Mouse (Mus musculus): ENCODE measurements at regions not wholly inside any gene's neighbourhood (a gene's known extent, or its start where the extent isn't known, plus 50 kb on each side); places are given as distances from the start of the nearest gene placed in this dataset.

DNA sequence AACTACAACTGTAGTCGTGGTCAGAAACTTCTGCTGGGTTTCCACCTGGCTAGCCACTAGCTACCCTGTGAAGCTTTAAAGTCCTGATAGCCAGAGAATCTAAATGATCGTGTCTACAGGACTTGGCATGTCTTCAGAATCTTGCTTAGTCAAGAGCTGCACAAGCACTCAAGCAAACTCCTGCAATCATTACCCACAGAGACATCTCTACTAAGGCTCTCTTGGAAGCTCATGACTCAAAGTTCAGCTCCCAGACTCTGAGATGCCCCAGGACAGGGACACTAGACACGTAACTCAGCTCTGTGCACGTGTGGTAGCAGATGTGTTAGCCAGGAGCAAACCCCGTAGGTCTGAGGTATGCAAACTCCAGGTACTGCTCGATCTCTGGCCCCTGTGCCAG lies 242.2 kb downstream of the Rybp start:
- DNase-seq, result peak; percentile 6 to 61

DNA sequence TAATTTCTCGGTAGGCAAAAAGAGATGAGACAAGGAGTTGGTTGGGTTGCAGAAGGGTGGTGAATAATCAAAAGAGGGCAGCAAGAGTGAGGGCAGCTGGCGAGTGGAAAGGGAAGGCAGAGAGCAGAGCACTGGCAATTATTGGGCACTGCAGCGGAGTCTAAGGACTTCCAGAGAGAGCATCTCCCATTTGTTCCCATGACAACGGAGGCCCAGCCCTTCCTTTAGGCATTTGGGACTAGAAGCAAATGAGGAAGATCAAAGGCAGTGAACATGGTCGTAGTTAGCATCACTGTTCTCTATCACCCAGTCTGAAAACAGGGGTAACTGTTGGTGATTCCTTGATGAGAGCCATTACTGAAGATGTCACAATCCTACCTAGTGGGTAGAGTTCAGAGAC lies 246.1 kb downstream of the Rybp start:
- no peak for DNase-seq

DNA sequence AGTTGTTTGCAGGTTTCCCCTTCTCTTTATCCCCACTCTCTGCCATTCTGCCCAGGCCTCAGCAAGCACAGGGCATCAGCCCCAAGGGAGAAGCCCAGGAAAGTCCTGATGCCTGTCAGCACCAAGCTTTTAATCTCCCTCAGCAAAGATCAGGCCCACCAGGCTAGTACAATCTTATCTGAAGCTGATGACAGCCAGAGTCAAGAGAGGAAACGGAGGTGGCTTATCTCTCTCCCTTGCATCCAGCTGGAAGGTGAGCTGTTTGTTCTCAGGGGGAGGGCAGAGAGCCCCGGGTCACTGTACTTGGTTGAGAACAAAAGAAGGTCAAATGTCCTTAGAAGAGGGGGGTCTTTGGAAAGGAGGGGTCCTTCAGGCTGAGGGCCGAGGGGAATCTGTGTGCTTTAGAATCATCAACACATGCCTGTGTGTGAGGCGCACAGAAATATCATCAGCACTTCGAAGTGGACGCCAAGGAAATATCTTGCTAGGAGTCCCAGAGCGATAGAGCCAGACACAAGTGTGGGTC lies 246.8 kb downstream of the Rybp start:
- no peak for DNase-seq

DNA sequence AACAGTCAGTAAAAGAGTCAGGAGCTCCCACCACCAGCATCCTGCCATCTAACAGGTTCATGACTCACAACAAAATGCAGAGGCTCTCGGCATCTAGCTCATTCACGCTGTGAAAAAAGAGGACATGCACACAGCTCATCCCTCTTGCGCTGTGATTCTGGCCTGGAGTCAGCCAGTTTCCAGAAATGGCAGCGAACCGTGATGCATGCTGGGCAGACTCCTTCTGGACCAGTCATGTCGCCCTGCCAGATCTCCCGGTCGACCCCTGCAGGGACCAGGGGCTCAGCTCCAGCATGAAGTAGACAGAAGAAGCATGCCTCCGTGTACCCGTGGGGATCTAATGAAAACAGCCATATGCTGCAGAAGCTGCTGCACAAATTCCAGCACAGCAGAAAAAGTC lies 254.6 kb downstream of the Rybp start:
- peak in 1 of 2 experiments; percentile 54 for DNase-seq

DNA sequence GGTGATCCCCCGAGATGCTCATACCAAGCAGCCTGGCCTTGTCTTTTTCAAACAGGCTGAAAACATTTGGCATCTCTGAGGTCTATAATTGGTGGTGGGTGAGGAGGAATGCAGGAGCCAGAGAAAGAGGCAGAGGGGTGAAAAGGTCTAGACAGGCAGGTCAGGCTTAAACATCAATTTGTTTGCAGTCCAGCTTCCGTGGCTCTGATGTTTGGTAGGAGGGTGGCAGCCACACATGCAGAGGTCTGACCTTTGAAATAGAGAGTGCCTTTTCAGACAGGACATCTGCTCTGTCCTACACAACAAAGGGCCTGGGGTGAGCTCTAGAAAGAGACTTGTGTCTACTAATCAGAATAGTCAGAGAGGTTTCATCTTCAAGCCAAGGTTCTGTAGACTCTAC lies 256.8 kb downstream of the Rybp start:
- no peak for DNase-seq

DNA sequence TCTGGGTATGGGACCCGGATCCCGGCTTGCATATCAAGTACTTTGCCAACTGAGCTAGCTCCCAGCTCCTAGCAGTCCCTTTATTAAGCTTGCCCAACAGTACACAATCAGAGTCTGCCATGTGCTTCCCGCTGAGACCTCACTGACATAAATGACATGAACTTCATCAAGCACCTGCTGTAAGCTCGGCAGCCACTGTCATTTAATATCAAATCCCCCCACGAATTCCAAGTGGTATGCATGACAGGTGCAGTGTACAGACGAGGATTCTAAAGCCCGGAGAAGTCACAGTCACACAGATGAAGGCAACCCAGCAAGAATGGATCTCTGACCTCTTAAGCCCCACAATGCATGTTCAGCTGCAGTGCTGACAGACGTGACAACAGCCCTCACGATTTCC lies 257.3 kb downstream of the Rybp start:
- no peak for DNase-seq

DNA sequence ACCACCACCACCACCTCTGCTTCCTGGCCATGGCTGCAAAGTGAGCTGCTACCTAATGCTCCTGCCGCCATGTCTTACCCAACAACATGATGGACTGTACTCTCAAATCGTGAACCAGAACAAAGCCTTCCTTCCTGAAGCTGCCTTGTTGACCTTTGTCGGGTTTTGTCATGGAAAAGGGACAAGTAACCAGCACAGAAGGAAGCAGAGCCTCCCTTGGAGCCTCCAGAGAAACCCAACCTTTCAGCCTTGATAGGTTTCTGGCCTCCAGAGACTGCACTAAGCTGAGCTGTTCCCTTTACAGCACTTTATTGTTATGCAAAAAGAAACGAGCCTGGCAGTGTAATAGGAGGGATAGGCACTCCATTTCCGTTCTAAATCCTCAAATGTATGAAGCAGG lies 259.8 kb downstream of the Rybp start:
- DNase-seq, result no peak

DNA sequence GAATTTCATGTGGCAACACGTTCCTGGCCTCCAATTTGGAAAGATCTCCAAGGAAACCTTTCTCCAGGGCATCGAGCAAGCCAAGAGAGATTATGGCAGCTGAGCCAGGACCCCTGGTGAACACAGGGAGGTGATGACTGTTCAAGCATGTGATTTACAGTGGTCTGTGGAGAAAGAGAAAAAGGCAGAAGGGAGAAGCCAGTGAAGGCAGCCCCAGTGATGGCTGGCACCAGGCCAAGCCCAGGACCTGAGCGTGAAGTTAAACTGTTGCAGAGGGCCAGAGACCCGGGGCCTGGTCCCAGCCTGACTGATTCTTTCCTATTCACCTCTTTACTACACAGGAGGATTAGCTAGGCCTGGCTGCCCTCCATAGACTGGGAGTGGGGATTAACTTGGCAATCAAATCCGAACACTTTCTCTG lies 261.7 kb downstream of the Rybp start:
- peak in 1 of 2 experiments; percentile 10 for DNase-seq

DNA sequence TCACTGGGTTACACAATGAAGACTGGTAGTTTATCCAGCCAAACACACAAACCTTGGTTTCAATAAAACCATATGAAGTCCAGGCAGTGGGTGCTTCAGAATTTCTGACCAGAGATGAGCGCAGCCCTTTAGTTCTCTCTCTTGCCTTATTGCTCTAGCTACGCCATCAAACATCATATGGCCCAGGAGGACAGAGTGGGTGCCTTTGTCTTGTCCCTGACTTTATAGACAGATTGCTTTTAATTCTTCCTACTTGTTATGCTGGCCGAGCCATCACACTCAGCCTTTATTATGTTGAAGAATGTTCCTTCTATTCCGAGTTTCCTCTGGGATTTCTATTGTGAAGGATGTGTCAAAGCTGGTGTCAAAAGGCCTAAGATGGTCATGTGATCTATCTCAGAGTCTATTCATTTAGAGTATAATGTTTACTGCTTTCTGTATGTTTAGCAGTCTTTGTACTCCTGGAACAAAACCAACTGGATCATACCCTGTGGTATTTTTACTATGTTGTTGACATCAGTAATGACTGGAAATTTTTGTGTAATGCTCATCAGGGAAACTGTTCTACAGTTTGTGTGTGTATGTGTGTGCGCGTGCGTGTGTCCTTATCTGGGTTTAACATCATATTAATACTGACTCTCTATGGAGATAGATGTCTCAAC lies 263.7 kb downstream of the Rybp start:
- no peak for DNase-seq

DNA sequence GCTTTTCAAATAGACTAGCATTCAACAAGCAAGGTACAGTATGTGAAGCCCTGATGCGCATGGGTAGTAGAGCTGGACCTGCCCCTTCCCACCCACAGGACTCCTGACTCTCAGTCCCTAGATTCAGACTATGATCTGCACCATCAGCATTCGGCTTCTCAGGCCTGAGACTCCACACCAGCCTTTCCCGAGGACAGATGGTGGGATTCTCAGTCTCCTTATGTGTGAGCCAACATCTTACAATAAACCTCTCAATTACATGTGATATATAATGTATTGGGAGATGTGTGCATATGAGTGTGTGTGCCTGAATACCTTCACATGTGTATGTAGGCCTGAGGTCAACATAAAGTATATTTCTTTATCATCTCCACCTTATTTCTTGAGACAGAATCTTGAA lies 268.3 kb downstream of the Rybp start:
- no peak for DNase-seq

DNA sequence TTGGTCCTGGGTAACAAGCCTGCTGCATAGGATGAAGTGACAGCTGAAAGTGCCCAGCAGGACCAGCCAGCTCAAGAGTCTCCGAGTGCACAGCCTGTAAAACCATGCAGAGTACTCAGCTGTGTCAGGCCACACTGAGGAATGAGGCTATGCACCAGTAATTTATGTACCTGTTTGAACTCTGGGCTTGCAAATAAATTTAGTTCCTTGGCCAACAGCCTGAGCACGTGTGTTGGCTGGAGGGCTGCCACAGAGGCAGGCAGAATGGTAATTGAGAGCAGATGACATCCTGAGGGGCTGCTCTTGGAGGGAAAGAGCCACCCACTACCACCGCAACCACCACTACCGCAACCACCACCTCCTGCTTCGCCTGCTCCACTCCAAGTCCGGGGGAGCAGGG lies 273.3 kb downstream of the Rybp start:
- peak; percentile 91 for DNase-seq

DNA sequence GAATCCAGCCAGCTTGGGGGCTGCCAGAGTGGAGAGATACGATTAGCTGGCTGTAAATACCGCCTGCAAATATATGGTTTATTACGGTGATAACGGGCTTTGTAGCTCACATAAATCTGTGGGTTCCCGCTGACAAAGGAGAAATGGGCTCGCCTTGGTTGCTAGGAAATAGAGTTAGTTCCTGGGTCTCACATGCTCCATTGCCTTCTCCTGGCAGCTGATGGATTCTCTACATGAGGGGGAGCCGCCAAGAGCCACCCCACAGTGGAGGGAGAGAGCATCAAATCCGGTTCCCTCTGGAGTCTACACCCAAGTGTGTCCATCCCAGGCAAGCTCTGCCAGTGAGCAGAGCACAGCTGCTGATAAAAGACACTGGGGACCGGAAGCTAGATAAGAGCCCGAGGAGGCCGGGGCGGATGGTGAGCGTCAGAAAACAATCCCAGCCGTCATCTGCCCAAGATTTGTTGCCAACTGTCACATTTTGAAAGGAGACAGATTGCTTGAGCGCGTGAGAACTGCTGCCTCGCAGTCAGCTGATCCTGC lies 275.7 kb downstream of the Rybp start:
- peak; percentile 63 to 81 for DNase-seq

DNA sequence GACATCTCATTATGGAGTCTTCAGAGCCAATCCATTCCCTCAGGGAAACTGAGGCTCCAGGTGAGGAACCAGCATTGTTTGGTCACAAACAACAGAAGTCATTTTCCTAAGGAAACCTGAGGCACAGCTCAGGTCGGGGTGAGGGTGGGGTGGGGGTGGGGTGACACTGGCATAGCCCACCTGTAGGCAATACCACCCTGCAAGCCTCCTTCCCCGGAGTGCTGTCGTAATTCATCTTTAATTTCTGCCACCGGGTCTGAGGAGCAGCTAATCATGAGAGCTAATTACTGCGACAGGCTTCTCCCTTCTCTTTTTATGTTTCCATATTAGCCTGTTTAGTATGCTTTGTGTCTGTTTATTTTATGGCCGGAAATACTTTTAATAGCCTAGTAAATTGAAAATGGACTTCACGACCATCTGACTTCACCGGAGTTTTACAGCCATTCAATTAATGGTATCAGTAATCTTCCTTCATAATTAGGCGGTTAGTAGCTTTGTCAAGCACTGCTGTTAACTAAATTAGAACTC lies 276.3 kb downstream of the Rybp start:
- no peak for DNase-seq

DNA sequence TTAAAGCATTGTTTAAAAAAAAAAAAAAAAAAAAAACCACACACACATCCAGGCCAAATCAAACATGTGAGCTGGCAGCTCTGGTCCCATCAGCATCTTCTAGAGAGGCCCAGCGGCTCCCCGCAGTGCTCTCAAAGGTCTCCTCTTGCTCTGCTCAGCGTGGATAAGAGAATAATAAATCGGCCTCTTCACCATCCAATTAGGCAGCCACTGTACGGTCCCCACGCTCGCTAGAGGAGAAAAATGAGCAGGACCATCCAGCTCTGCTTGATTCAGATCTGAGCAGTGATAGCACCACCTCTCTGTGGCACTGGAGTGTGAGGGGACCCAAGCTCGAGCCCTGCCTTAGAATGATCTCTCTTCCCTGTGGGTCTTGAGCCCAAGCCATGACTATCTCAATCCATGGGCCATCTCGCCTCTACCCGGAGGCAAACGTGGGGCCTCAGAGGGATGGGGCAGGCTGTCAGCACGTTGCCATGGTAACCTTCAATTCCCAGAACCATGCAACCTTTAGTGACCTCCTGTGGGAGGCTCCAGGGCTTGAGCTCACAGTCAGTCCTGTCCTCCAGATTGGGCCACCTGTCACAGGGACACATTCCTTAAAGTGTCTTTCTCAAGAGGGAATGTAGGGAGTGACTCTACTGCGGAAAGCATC lies 273.6 kb upstream of the Prok2 start:
- DNase-seq, result no peak

DNA sequence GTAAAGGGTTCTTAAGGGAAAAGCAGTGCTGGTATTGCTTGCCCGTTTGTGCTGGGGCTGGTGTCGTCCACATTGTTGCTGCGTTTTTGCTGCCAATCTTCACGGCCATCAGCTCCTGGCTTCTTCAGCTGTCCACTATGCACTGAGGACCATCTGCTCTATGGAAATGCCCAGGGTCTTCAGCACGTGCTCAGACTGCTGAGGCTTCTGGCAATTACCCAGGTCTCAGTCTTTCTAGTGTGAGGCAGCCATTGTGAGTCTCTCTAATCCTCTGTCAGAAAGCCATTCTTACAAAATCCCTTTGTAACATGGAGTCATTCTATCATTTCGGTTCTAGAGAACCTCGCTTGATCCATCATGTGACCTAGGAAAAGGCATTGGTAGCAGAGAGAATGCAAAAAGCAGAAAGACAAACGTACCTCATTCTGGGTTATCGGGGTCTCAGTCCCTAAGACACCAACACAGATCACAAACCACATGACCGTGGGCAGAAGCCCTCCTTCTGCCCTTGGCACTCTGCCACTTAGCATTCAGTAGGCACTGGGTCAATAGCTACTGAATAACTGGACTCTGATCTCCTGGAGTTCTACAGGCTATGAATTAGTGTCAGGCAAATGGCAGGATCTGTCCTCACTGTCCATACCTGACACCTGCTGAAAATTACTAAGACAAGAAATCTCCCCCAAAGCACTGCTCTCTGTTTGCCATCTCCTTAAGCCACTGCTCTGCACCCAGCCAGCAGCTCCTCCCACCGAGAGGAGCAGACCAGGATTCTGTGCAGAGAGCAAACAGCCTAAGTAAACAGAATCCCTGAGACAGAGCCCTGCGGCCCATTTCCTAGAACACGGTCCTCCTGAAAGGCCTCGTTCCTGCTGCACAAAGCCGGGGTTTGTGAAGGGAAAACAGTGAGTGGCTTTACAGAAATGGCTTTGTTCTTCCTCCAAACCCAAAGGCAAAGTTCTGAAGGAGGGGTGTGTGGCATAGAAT lies 270.1 kb upstream of the Prok2 start:
- DNase-seq, result no peak

DNA sequence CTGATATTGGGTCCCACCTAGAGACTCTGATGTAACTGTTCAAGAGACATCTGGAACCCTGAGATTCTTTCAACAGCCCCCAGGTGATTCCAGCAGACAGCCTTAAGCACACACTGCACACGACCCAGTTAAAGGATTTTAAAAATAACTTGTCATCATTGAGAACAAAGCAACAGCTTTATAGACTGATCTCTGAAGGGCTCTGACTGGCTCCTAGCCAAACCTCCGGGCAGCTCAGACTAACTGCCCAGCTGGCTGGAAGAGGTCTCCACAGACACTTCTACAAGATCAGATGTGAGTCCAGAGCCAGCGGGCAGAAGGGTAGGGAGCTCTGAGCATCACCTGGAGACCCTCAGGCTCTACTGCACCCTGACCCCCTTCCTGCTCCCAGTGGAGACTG lies 267.8 kb upstream of the Prok2 start:
- peak in 1 of 2 experiments; percentile 36 for DNase-seq

DNA sequence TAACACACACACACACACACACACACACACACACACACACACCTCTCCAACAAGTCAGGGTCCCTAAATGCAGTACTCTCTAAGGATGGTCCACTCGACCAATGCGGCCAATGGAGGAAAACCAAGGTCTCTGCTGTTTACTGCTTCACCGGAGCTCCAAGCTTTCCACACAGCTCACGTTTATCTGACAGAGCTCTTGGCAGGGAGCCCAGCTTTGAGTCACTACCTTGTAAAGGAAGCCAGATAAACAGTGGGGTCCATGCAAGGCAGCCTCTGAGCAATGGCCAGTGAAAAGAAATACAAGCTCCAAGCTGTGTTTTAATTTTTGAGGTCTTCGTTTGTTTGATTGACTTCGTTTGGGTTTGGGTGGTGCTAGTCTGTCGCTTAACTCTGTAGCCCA lies 264.9 kb upstream of the Prok2 start:
- peak; percentile 89 to 93 for DNase-seq

DNA sequence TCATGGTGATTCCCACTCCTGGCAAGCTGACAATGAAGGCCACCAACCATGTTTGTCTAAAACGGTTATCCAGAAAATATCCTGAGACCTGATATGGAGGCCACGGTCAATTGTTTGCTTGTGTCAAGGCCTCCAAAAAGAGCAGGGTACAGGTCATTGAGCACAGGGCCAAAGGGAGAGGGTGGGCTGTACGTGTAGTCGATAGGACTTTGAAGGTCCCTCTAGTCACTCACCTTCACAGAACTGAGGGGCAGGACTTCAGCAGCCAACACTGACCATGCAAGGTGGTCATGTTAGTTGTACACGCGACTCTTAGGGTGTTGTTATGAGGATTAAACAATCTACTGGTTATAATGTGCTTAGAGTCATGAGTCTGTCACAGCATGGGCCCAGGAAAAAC lies 264.4 kb upstream of the Prok2 start:
- no peak for DNase-seq

DNA sequence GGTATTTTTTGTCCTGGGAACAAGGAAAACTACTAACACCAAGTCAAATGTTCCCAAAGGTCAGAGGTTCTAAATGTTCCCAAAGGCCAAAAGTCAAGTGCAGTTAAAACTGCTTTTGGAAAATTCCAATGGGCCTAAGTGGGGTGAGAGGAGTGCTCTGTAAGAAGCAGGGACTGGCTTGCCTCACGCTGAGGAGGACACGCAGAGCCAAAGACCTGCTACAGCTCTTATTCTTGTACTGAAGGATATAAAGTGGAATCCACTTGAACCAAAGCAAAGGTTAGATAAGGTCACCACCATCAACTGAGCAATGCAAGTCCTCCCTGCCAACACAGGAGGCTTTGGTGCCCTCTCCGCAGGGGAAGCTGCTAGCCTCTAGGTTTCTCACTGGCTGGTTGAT lies 260.3 kb upstream of the Prok2 start:
- DNase-seq, result no peak

DNA sequence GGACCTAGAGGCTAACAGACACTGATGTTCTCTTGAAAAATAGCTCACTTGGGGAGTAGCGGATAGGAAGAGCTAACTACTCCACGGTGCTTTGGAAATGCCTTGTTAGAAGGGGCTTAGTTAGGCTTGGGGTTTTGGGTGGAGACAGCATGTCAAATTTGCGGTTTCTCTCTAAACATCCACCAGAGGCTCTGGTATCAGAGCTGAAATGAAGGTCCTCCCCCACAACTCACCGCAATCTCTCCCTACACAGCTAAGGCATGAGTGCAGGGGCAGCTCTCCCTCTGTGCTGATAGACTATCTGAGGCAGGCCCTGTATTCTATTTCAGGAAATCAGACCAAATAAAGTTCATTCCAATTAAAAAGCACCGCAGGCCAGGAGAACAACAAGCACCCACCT lies 259.1 kb upstream of the Prok2 start:
- no peak for DNase-seq

DNA sequence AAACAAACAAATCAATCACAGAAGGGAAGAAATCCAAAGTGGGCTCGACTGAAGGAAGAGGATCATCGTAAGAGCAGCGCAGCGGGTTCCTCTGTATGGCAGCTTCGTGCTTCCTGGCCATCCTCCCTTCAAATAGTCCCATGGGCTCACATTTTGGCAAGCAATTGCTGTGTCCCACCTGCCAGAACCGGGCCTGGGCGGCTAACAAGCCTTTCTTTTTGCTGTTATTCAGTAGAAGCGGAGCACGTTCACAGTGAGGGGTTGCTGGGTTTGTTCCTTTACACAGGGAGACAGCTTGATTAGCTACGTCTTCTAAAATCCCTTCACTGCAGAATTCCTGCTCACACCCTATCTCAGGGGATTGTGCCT lies 258.6 kb upstream of the Prok2 start:
- no peak for DNase-seq

DNA sequence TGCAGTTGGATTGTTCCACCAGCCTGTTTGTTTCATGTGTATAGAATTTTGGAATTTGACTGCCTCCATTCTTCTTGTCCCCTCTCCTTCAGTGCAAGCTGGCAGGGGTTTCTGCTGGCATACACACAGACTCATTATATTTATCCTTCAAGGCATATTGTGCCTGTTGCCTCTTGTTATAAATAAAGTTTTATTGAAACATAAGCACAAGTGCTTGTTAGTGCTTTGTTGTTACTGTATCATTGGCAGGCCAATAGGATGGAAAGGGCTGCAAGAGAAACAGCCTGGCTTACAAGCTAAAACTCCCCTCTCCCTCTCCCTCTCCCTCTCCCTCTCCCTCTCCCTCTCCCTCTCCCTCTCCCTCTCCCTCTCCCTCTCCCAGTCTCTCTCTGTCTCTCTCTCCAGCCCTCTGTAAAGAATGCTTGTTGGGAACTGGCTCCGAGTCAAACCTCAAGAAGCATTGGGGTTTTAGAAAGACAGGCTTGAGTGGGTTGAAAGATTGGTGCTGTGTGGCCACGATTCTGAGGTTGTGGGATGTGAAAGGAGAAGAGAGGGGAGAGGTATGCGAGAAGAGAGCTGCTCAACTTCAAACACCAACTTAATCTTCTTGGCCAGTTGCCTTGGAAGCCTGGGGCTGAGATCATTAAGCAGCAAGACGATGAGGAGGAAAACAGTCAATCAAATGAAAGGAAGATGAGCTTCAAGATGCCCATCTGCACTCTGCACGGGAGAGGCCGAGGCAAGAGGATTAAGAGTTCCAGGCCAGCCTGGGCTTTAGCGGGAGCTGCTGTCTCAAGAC lies 258.1 kb upstream of the Prok2 start:
- no peak for DNase-seq

Measured in kidney, postnatal 25 days (tissue).